Mouse (Mus musculus): ENCODE results near the gene Nlrp3.

- TF ChIP-seq MAFK (IDR thresholded peaks at IDR 0.05; ENCODE audit: insufficient read depth, low read depth, low read length) (no peak), HCFC1 (IDR thresholded peaks at IDR 0.05; ENCODE audit: borderline replicate concordance, insufficient read depth, low read length) (no peak), ZC3H11A (IDR thresholded peaks at IDR 0.05; ENCODE audit: borderline replicate concordance, low read depth, low read length) (no peak), CHD2 (IDR thresholded peaks at IDR 0.05; ENCODE audit: low read depth, low read length) (no peak)
These were observed 34.7 kb upstream of the Nlrp3 start for GRCm38 (mm10) chr11:59506713-59507074.

Measured in ES-E14 (cell line).